Mouse (Mus musculus) embryonic facial prominence, embryonic 13.5 days (tissue): ENCODE results near the gene Gm4788. TPM values are rescaled to one million over a fixed set of nuclear protein-coding genes. Genes with fewer than 3 reads are reported as not detected.
"Not testable (repeated sequence)": the region's sequence is repeated elsewhere in the genome, so short reads cannot be mapped to it uniquely, and the experiment has no call there.

ENCODE experiments used
- ATAC-seq: fragments of 200-750 bp; cut with Nextera tagmentation; 2 replicates; pipeline ENCODE4 v1.8.0; 2017; ENCODE audit warnings: low read depth; ENCODE audit not compliant: insufficient number of reproducible peaks, insufficient read depth, low FRiP score, low TSS enrichment
- H3K27ac ChIP-seq: fragments of 300-500 bp; sonication (generic); 2 replicates; pipeline ENCODE4 v1.5.1; 2015; ENCODE audit warnings: moderate library complexity, mild to moderate bottlenecking, inconsistent platforms
- H3K27me3 ChIP-seq: fragments of 300-500 bp; sonication (generic); 2 replicates; pipeline ENCODE4 v1.6.1; 2015; ENCODE audit warnings: mild to moderate bottlenecking, inconsistent platforms
- H3K36me3 ChIP-seq: fragments of 300-500 bp; sonication (generic); 2 replicates; pipeline ENCODE4 v1.6.1; 2015; ENCODE audit warnings: mild to moderate bottlenecking, inconsistent platforms
- H3K4me1 ChIP-seq: fragments of 300-500 bp; sonication (generic); 2 replicates; pipeline ENCODE4 v1.6.1; 2015; ENCODE audit warnings: inconsistent platforms
- H3K4me2 ChIP-seq: fragments of 300-500 bp; sonication (generic); 2 replicates; pipeline ENCODE4 v1.6.1; 2015; ENCODE audit warnings: moderate library complexity, mild to moderate bottlenecking, inconsistent platforms
- H3K4me3 ChIP-seq: fragments of 300-500 bp; sonication (generic); 2 replicates; pipeline ENCODE4 v1.5.1; 2015; ENCODE audit warnings: mild to moderate bottlenecking, inconsistent platforms
- H3K9ac ChIP-seq: fragments of 300-500 bp; sonication (generic); 2 replicates; pipeline ENCODE4 v1.6.1; 2015; ENCODE audit warnings: mild to moderate bottlenecking, inconsistent platforms
- H3K9me3 ChIP-seq: fragments of 300-500 bp; sonication (generic); 2 replicates; pipeline ENCODE4 v1.6.1; 2016; ENCODE audit warnings: inconsistent platforms
- WGBS: fragments of 180-500 bp; shearing (Covaris S2); methylation state at CpG from one replicate; pipeline ENCODE4 v1.1.7; 2015; ENCODE audit warnings: mixed read lengths; 5-methylcytosine and 5-hydroxymethylcytosine counted together
- polyA plus RNA-seq: library from polyadenylated mRNA; unstranded; fragments of >200 nt; fragmentation: Nextera tagmentation; extraction: Ambion mirVana; gene quantifications from 2 replicates; pipeline ENCODE4 v1.2.1, GENCODE M21; 2015

Gene Gm4788
- polyA plus RNA-seq = not detected in 2 replicates

DNA sequence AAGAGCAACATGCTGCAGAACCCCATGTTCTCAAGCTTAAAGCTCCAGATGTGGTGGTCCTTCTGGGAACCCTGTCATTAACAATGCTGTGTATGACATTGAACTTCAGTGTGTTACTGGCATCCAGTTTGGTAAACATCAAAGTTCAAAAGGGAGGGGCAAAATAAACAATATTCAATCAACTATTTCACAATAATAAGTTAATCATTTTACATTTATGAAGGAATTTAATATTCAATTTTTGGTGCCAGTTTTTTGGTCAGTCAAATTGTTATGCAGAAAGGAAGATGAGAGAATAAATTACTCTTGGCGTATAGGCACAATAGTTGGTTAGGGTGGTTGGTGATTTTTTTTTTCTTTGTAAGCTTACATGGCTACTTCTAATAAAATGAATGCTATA lies at the start of gene Gm4788:
Gene Gm4788, minus strand, starts transcription at position 101 of the 400 bp plus-strand sequence.
- H3K4me2 ChIP-seq = no peak within 1 kb of the TSS
- H3K27ac ChIP-seq = no peak within 1 kb of the TSS
- H3K4me3 ChIP-seq = no peak within 1 kb of the TSS
- no peaks in the 10 kb centered on the region for H3K9me3 ChIP-seq
- no peaks in the 10 kb centered on the region for H3K4me1 ChIP-seq
- ATAC-seq = no peak
- no peaks in the 10 kb centered on the region for H3K36me3 ChIP-seq
- no peaks in the 10 kb centered on the region for H3K27me3 ChIP-seq
- no peak within 1 kb of the TSS for H3K9ac ChIP-seq
- 91% methylated on average over 1 of the region's 1 CpGs for WGBS

DNA sequence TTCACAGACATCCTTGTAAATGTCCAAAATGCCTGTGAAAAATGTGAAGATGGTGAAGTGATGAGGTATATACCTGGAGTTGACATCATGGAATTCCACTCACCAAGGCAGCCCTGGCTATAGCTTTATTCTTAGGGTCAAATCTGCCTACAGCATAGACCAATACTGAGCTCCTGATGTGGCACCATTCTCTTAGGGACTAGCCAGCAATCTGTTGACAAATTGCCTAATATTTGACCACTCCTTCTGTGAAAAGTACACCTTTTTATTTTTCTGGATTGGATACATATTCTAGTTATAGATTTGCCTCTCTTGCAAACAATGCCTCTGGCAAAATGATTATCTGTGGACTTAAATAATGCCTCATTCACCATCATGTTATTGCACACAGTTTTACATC lies 27.6 kb upstream of the Gm4788 start:
- no peak overlapping the region for H3K4me2 ChIP-seq
- H3K36me3 ChIP-seq = no peaks in the 10 kb centered on the region
- H3K27ac ChIP-seq = no peak overlapping the region
- H3K4me3 ChIP-seq = no peak overlapping the region
- no peak overlapping the region for H3K9ac ChIP-seq
- H3K4me1 ChIP-seq = no peaks in the 10 kb centered on the region
- no peaks in the 10 kb centered on the region for H3K9me3 ChIP-seq
- H3K27me3 ChIP-seq = no peaks in the 10 kb centered on the region
- no peak for ATAC-seq

DNA sequence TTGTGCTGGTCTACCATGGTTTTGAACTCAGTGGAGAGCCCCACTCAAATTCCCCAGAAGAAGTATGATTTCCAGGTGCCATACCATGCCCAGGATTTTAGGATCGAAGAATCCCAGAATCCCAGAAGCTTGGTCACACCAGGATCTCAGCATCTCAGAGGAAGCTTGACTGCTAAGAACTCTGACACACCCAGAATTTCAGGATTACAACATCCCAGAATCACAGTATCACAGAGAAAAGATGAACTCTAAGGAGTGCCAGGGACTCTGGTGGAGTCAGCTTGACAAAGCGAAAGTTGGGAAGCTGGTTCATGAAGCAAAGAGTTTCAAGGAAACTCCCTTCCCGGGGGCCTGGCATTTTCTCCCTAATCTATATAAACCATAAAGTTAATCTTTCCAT lies 11.1 kb downstream of the Gm4788 start:
- H3K4me2 ChIP-seq, H3K4me1 ChIP-seq, H3K4me3 ChIP-seq, H3K27ac ChIP-seq, ATAC-seq, H3K9me3 ChIP-seq, H3K27me3 ChIP-seq, H3K36me3 ChIP-seq, H3K9ac ChIP-seq: not testable (repeated sequence)
- 88% methylated on average over 3 of the region's 3 CpGs for WGBS

DNA sequence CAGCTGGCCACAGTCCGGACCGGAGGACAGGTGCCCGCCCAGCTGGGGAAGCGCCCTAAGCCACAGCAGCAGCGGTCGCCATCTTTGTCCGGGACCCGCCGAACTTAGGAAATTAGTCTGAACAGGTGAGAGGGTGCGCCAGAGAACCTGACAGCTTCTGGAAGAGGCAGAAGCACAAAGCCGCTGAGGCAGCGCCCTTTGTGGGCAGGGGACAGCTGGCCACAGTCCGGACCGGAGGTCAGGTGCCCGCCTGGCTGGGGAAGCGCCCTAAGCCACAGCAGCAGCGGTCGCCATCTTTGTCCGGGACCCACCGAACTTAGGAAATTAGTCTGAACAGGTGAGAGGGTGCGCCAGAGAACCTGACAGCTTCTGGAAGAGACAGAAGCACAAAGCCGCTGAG lies 64.4 kb downstream of the Gm4788 start:
- WGBS = 94% methylated on average over 11 of the region's 22 CpGs

DNA sequence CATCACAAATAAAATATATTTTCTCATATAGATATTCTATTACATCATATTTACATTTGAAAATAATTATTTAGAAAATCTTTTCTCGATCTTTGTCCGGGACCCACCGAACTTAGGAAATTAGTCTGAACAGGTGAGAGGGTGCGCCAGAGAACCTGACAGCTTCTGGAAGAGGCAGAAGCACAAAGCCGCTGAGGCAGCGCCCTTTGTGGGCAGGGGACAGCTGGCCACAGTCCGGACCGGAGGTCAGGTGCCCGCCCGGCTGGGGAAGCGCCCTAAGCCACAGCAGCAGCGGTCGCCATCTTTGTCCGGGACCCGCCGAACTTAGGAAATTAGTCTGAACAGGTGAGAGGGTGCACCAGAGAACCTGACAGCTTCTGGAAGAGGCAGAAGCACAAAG lies 64.8 kb downstream of the Gm4788 start:
- WGBS = 90% methylated on average over 12 of the region's 16 CpGs
- not testable (repeated sequence) for H3K4me1 ChIP-seq, H3K4me2 ChIP-seq, H3K9ac ChIP-seq, ATAC-seq, H3K9me3 ChIP-seq, H3K27me3 ChIP-seq, H3K27ac ChIP-seq, H3K4me3 ChIP-seq, H3K36me3 ChIP-seq

More for the DNA sequence above, 64.4 kb downstream of the Gm4788 start:
- not testable (repeated sequence) for H3K27me3 ChIP-seq, H3K4me1 ChIP-seq, H3K4me3 ChIP-seq, H3K36me3 ChIP-seq, H3K9ac ChIP-seq, H3K9me3 ChIP-seq, H3K4me2 ChIP-seq, H3K27ac ChIP-seq, ATAC-seq

DNA sequence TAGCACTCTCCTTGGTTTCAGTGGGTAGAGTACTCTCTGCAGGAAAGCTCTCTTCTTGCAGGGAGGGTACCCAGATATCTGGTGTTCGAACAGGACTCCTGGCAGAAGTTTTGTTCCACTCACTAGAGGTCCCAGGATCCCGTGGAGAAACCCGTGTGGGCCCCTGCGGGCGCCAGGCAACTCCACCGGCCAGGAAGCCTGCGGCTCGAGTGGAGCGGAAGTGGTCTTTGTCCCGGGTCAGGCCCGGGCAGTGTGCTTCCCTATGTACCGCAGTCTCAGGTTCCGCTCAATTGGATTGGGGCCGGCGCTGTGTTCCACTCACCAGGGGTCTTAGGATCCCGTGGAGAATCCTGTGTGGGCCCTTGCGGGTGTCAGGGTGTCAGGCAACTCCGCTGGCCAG lies 131.1 kb downstream of the Gm4788 start:
- not testable (repeated sequence) for H3K9me3 ChIP-seq, H3K36me3 ChIP-seq, H3K27ac ChIP-seq, H3K4me3 ChIP-seq, H3K4me2 ChIP-seq, H3K4me1 ChIP-seq, ATAC-seq, H3K9ac ChIP-seq, H3K27me3 ChIP-seq
- 91% methylated on average over 18 of the region's 18 CpGs for WGBS

Other genes starting within 250 kb of the Gm4788 start
- gene Cfhr1, start 221.0 kb downstream of the Gm4788 start, polyA plus RNA-seq = not detected in 2 replicates
- 0.14 and 0.25 TPM in 2 replicates for gene Cfhr2, start 77.5 kb upstream of the Gm4788 start, polyA plus RNA-seq